Mouse (Mus musculus) gastrocnemius, postnatal 4 days (tissue): ENCODE results near the gene Prss28. TPM values are rescaled to one million over a fixed set of nuclear protein-coding genes. Genes with fewer than 3 reads are reported as not detected.

Source experiments
- DNase-seq, 2 experiments: peaks; one replicate each; pipeline ENCODE4 v3.0.0; 2021 to 2022; ENCODE audit warnings: low spot score in 2 of 2, mixed read lengths in 2 of 2
- total RNA-seq, 2 experiments: library from RNA; stranded (reverse); gene quantifications; 2 replicates each; pipeline ENCODE4 v1.2.3; 2021

Prss28 gene
- total RNA-seq, 2 experiments from 2014 or later, result not detected

DNA sequence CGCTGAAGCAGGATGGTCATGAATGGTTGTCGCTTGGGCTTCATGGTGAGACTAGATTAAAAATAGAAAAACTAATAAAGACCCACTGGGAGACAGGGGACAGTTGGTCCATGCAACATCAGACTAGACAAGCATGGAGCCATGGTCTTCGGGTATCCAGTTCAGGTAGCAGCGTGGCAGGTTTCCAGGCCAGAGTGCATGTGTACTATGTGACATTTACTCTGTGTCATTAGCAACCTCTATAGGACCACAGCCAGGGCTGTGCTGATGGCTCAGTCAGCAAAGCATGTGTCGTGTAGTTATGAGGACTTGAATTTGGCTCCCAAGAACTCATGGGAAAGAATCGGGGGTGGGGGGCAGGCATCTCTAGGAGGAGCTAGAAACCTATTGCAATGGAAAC, 31.6 kb downstream of the Prss28 start:
- DNase-seq, result no peak

DNA sequence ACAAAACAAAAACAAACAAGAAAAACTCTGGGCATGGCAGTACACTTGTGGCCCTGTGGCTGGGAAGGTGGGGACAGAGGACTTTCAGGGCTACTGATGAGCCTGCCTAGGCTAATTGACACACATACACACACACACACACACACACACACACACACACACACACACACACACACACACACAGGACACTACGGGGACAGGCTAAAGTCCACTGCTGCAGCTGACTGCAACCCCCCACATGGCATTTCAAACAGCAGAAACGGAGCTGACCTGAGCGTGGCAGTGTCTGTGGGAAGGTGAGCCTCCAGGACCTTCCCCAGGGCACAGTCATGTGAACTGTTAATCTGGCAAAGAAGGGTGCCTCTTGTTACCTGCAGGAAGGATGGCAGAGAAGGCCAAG, 33.0 kb downstream of the Prss28 start:
- no peak for DNase-seq

DNA sequence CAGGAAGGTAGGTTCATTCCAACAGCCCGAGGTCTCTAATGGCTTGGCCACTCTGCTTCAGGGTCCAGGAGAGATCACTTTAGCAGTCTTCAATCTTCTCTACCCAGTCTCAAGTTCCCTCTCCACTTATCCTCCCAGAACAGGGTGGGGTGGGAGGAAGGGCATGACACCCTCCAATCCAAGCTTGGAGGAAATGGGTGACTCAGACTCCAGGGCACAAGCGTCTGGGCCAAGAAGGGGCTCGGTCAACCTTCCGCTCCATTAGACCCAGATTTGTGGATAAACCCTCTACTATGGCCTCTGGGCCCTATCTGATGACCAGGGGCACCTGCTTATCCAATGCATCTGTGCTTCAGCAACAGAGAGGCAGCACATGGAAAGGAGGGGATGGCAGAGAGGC, 37.0 kb downstream of the Prss28 start, which contains the start of gene Tpsab1:
Gene Tpsab1, minus strand, starts transcription at position 101 of the 400 bp plus-strand sequence.
- no peak for DNase-seq

DNA sequence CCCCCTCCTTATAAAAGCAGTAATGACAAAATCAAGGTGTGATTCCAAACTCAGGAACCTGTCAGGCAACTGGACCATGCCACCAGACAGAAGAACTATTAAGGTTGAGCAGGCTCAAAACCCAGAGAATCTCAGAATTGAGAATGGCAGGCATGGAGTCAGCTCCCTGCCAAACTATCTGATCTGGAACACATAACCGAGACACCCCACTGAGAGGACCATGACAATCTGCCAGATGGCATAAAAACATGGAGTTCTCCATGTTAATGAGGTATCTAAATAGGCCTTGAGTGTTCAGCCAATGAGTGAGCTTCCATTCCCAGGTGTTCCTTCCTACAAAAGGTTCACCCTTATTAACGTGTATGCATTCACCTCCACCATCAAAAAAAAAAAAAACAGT, 52.8 kb downstream of the Prss28 start:
- no peak for DNase-seq

Other genes starting within 250 kb of the Prss28 start
- gene Tmem204, start 225.1 kb upstream of the Prss28 start, total RNA-seq, result 10 to 100 TPM; 14.6 to 19.9 TPM
- gene Telo2, start 192.7 kb upstream of the Prss28 start, total RNA-seq, result 10 to 100 TPM; 23.5 to 27.8 TPM
- gene Ptx4, start 187.9 kb upstream of the Prss28 start, total RNA-seq, result 10 to 100 TPM in 1 of 2 experiments, 1 to 10 TPM in 1; 6.0 to 12.6 TPM
- gene Clcn7, start 175.3 kb upstream of the Prss28 start, total RNA-seq, result 10 to 100 TPM; 23.0 to 25.0 TPM
- under 1 TPM; 0.15 to 0.21 TPM for gene Ccdc154, start 146.2 kb upstream of the Prss28 start, total RNA-seq
- gene Gm38655, start 133.2 kb upstream of the Prss28 start, total RNA-seq, result not detected
- 10 to 100 TPM; 12.5 to 12.9 TPM for gene BC003965, start 124.1 kb upstream of the Prss28 start, total RNA-seq
- gene Unkl, start 120.2 kb upstream of the Prss28 start, total RNA-seq, result 10 to 100 TPM in 1 of 2 experiments, 1 to 10 TPM in 1; 9.5 to 12.6 TPM
- 10 to 100 TPM; 14.9 to 16.2 TPM for gene Gnptg, start 68.5 kb upstream of the Prss28 start, total RNA-seq
- 10 to 100 TPM; 25.5 to 26.4 TPM for gene Tsr3, start 68.5 kb upstream of the Prss28 start, total RNA-seq
- under 1 TPM in 1 of 2 experiments, not detected in 1; 0.54 TPM for gene Baiap3, start 52.3 kb upstream of the Prss28 start, total RNA-seq
- gene Ube2i, start 34.0 kb upstream of the Prss28 start, total RNA-seq, result 100 to 1,000 TPM; 178 to 203 TPM
- 10 to 100 TPM; 18.4 to 21.5 TPM for gene Prss34, start 10.3 kb upstream of the Prss28 start, total RNA-seq
- not detected for gene Prss29, start 10.0 kb downstream of the Prss28 start, total RNA-seq
- 10 to 100 TPM; 34.5 to 40.2 TPM for gene Tpsab1, start 36.9 kb downstream of the Prss28 start, total RNA-seq
- 100 to 1,000 TPM in 1 of 2 experiments, 10 to 100 TPM in 1; 86.0 to 110 TPM for gene Tpsb2, start 57.7 kb downstream of the Prss28 start, total RNA-seq
- under 1 TPM; 0.54 to 0.60 TPM for gene Tpsg1, start 60.6 kb downstream of the Prss28 start, total RNA-seq
- gene Cacna1h, start 125.1 kb downstream of the Prss28 start, total RNA-seq, result 10 to 100 TPM; 20.2 to 22.7 TPM
- gene Tekt4, start 146.0 kb downstream of the Prss28 start, total RNA-seq, result not detected
- gene Sstr5, start 188.6 kb downstream of the Prss28 start, total RNA-seq, result not detected